Mouse (Mus musculus) limb, embryonic 11.5 days (tissue): Measurements from ENCODE around the gene Arhgap21. TPM values are rescaled to one million over a fixed set of nuclear protein-coding genes. Genes with fewer than 3 reads are reported as not detected.

Experiments used
- ATAC-seq: fragments of 200-750 bp; cut with Nextera tagmentation; 2 replicates; pipeline ENCODE4 v1.8.0; 2017; ENCODE audit warnings: low read depth; ENCODE audit not compliant: insufficient number of reproducible peaks, low FRiP score, low TSS enrichment
- DNase-seq: peaks from one replicate; pipeline ENCODE4 v3.0.0-alpha.2; 2015; ENCODE audit warnings: low spot score
- H3K27ac ChIP-seq: fragments of 300-500 bp; sonication (generic); replicated peaks from 2 replicates; pipeline ENCODE4 v1.5.1; 2014; ENCODE audit warnings: low read depth, mild to moderate bottlenecking, low read length
- H3K27me3 ChIP-seq: fragments of 300-500 bp; sonication (generic); 2 replicates; pipeline ENCODE4 v1.6.1; 2014; ENCODE audit warnings: mild to moderate bottlenecking, low read length, mixed read lengths; ENCODE audit not compliant: control insufficient read depth, insufficient read depth
- H3K36me3 ChIP-seq: fragments of 300-500 bp; sonication (generic); 2 replicates; pipeline ENCODE4 v1.6.1; 2014; ENCODE audit warnings: mild to moderate bottlenecking, low read length, moderate library complexity, mixed read lengths; ENCODE audit not compliant: control insufficient read depth, insufficient read depth
- H3K4me1 ChIP-seq: fragments of 300-500 bp; sonication (generic); 2 replicates; pipeline ENCODE4 v1.6.1; 2014; ENCODE audit warnings: low read length, mixed read lengths; ENCODE audit not compliant: control insufficient read depth, insufficient read depth
- H3K4me2 ChIP-seq: fragments of 300-500 bp; sonication (generic); 2 replicates; pipeline ENCODE4 v1.6.1; 2014; ENCODE audit warnings: low read depth, mild to moderate bottlenecking, moderate library complexity; ENCODE audit not compliant: severe bottlenecking
- H3K4me3 ChIP-seq: fragments of 300-500 bp; sonication (generic); 2 replicates; pipeline ENCODE4 v1.5.1; 2014; ENCODE audit warnings: low read depth, low read length
- H3K9ac ChIP-seq: fragments of 300-500 bp; sonication (generic); 2 replicates; pipeline ENCODE4 v1.6.1; 2014; ENCODE audit warnings: mild to moderate bottlenecking, low read length
- H3K9me3 ChIP-seq: fragments of 300-500 bp; sonication (generic); 2 replicates; pipeline ENCODE4 v1.6.1; 2016; ENCODE audit warnings: low read length; ENCODE audit not compliant: control insufficient read depth
- WGBS: fragments of 180-500 bp; shearing (Covaris S2); extraction: QIAGEN DNeasy Blood & Tissue Kit; methylation state at CpG from one replicate; pipeline ENCODE4 v1.1.7; 2014; 5-methylcytosine and 5-hydroxymethylcytosine counted together
- polyA plus RNA-seq: library from polyadenylated mRNA; unstranded; fragments of >200 nt; fragmentation: Nextera tagmentation; extraction: Ambion mirVana; gene quantifications from 2 replicates; pipeline ENCODE4 v1.2.1, GENCODE M21; 2014

Arhgap21 gene
- polyA plus RNA-seq, result 16.3 and 16.9 TPM in 2 replicates

DNA sequence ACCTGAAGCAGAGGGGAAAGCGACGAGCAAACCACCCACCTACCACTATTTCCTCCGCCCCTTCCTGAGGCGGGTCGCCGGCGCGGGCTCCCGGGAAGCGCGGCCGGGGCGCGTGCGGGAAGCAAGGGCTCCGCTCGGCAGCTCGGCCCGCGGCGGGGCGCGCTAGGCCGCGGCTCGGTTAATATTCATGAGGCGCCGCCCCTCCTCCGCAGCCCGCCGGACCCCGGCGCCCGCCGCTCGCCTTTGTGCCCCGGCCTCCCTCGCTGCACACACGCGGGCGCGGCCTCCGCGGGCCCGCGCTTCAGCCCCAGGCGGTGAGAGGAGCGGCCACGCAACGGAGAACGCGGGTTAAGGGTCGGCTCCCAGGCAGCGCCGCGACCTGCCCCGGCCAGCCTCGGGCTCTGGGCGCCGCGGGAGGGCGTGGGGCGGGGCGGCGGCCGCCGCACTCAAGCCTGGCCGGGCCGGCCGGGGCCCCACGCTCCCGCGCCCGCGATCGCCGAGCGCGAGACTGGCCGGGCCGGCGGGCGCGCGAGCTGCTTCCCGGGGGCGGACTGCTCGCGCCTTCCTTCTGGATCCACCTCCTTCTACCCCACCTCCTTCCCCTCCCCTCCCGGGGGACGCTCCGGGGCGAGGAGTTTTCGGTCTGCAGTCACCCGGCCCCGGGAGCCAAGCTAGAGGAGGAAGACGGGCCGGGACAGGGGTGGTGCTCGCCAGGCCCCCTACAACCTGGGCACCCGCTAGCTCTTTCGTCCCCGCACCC, at the start of gene Arhgap21:
TSS of gene Arhgap21 (minus strand) at position 441 of the 760 bp plus-strand sequence.
- Histone ChIP-seq H3K27ac (peak within 1 kb of the TSS; percentile 94), H3K4me2 (peak within 1 kb of the TSS; percentile 88), H3K4me1 (0 out of 2 replicates have a peak, but pooled peaks cover 2% of the 10 kb centered on the region), H3K9ac (peak within 1 kb of the TSS; percentile 98), H3K4me3 (peak within 1 kb of the TSS; percentile 81), H3K27me3 (no peaks in the 10 kb centered on the region), H3K9me3 (no peaks in the 10 kb centered on the region), H3K36me3 (no peaks in the 10 kb centered on the region)
- ATAC-seq, result peak; percentile 62
- WGBS, result under 1% methylated on average over 79 of the region's 102 CpGs
- peak; percentile 77 for DNase-seq

- no peak overlapping the region for H3K4me2 ChIP-seq
- ATAC-seq, result no peak
- no peak overlapping the region for H3K9ac ChIP-seq
- no peaks in the 10 kb centered on the region for H3K36me3 ChIP-seq
- no peaks in the 10 kb centered on the region for H3K9me3 ChIP-seq
- WGBS, result 84% methylated on average over 7 of the region's 7 CpGs
- DNase-seq, result no peak
- no peaks in the 10 kb centered on the region for H3K27me3 ChIP-seq
- no peaks in the 10 kb centered on the region for H3K4me1 ChIP-seq
- no peak overlapping the region for H3K4me3 ChIP-seq
- H3K27ac ChIP-seq, result no peak overlapping the region
These were observed 47.9 kb upstream of the Arhgap21 start for GRCm38 (mm10) chr2:21016589-21016988.

DNA sequence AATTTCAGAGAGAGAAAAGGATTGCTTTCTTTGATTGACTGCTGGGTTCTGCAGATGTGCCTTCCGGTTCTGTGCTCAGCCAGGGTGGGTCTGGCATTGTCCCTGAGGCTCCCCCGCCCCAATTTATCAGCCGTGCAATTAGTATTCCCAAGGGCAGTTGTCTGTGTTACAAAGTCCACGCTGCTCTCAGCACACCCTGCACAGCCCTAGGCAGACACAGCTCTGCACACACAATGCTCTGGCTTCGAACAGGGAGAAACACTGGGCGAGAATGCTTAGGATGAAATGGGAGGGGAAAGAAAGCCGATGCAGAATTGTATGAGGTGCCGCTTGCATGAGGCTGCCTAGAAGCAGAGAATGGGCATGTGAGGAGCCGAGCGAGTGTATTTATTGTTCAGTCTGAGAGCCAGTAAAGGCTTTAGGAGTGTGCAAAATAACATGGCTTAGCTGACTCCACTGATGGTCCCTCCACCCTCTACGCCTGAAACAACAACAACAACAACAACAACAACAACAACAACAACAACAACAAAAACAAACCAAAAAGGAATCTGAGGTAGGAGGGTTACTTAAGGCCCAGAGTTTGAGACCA, 42.2 kb upstream of the Arhgap21 start:
- WGBS, result 77% methylated on average over 11 of the region's 11 CpGs
- Histone ChIP-seq H3K4me2 (no peak overlapping the region), H3K36me3 (no peaks in the 10 kb centered on the region), H3K9ac (no peak overlapping the region), H3K4me1 (no peaks in the 10 kb centered on the region), H3K27me3 (no peaks in the 10 kb centered on the region), H3K4me3 (no peak overlapping the region), H3K9me3 (no peaks in the 10 kb centered on the region), H3K27ac (no peak overlapping the region)
- DNase-seq (no peak), ATAC-seq (0 out of 2 replicates have a peak, but pooled peaks have one; percentile 9)

GRCm38 (mm10) chr2:21010219-21010618, 41.5 kb upstream of the Arhgap21 start:
- H3K4me1 ChIP-seq, result no peaks in the 10 kb centered on the region
- no peak overlapping the region for H3K4me3 ChIP-seq
- ATAC-seq (no peak), DNase-seq (no peak)
- no peaks in the 10 kb centered on the region for H3K36me3 ChIP-seq
- H3K27me3 ChIP-seq, result no peaks in the 10 kb centered on the region
- H3K9me3 ChIP-seq, result no peaks in the 10 kb centered on the region
- H3K9ac ChIP-seq, result no peak overlapping the region
- WGBS, result 81% methylated on average over 9 of the region's 9 CpGs
- H3K27ac ChIP-seq, result no peak overlapping the region
- no peak overlapping the region for H3K4me2 ChIP-seq

GRCm38 (mm10) chr2:21009258-21010140, 40.8 kb upstream of the Arhgap21 start:
- Histone ChIP-seq H3K27me3 (no peaks in the 10 kb centered on the region), H3K9me3 (no peaks in the 10 kb centered on the region), H3K36me3 (no peaks in the 10 kb centered on the region), H3K27ac (no peak overlapping the region), H3K4me3 (no peak overlapping the region), H3K9ac (no peak overlapping the region), H3K4me1 (no peaks in the 10 kb centered on the region), H3K4me2 (no peak overlapping the region)
- DNase-seq, result no peak
- ATAC-seq, result no peak
- WGBS, result 51% methylated on average over 16 of the region's 16 CpGs

GRCm38 (mm10) chr2:21002538-21002937, 33.9 kb upstream of the Arhgap21 start:
- Histone ChIP-seq H3K4me3 (no peak overlapping the region), H3K9ac (no peak overlapping the region), H3K36me3 (no peaks in the 10 kb centered on the region), H3K4me1 (0 out of 2 replicates have a peak, but pooled peaks cover 3% of the 10 kb centered on the region), H3K27me3 (no peaks in the 10 kb centered on the region), H3K9me3 (no peaks in the 10 kb centered on the region), H3K4me2 (no peak overlapping the region), H3K27ac (no peak overlapping the region)
- ATAC-seq (no peak), DNase-seq (no peak)
- 93% methylated on average over 8 of the region's 8 CpGs for WGBS

GRCm38 (mm10) chr2:21001156-21001555, 32.5 kb upstream of the Arhgap21 start:
- Histone ChIP-seq H3K36me3 (no peaks in the 10 kb centered on the region), H3K4me3 (no peak overlapping the region), H3K4me1 (0 out of 2 replicates have a peak, but pooled peaks cover 3% of the 10 kb centered on the region), H3K4me2 (no peak overlapping the region), H3K9me3 (no peaks in the 10 kb centered on the region), H3K27ac (no peak overlapping the region), H3K27me3 (no peaks in the 10 kb centered on the region), H3K9ac (no peak overlapping the region)
- ATAC-seq, result no peak
- 34% methylated on average over 5 of the region's 5 CpGs for WGBS
- DNase-seq, result no peak

DNA sequence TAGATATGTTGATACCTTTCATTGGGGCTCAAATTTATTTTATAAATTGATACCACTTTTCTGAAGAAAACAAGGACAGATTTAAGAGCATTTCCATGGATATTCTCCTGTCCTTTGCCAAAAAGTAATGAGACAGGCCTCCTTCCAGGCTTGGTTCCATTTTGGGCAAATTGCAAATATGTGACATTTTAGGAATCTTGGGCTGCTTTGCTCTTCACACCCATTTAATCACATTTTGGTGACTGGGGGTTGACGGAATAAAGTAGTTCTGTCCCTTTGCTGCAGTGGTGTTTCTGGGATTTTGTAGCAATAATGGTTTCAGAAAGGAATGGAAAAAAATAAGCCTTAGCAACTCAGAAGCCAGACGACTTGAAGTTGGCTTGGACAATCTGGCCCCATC, 26.9 kb upstream of the Arhgap21 start:
- DNase-seq, result no peak
- no peak for ATAC-seq
- Histone ChIP-seq H3K4me2 (no peak overlapping the region), H3K27ac (no peak overlapping the region), H3K4me1 (no peaks in the 10 kb centered on the region), H3K27me3 (no peaks in the 10 kb centered on the region), H3K36me3 (no peaks in the 10 kb centered on the region), H3K4me3 (no peak overlapping the region), H3K9me3 (no peaks in the 10 kb centered on the region), H3K9ac (no peak overlapping the region)
- WGBS, result 87% methylated on average over 2 of the region's 2 CpGs
